Mouse (Mus musculus) heart, embryonic 15.5 days (tissue): ENCODE data around the gene Srp72. TPM values are rescaled to one million over a fixed set of nuclear protein-coding genes. Genes with fewer than 3 reads are reported as not detected.
"Not testable (repeated sequence)": the region's sequence is repeated elsewhere in the genome, so short reads cannot be mapped to it uniquely, and the experiment has no call there.

Experiments
- ATAC-seq: fragments of 200-750 bp; cut with Nextera tagmentation; replicated peaks from 2 replicates; pipeline ENCODE4 v1.8.0; 2017; ENCODE audit warnings: low read depth, moderate TSS enrichment; ENCODE audit not compliant: insufficient number of reproducible peaks, insufficient read depth, low FRiP score
- H3K27ac ChIP-seq: fragments of 300-500 bp; sonication (generic); 2 replicates; pipeline ENCODE4 v1.5.1; 2015; ENCODE audit warnings: mild to moderate bottlenecking, inconsistent platforms
- H3K27me3 ChIP-seq: fragments of 300-500 bp; sonication (generic); 2 replicates; pipeline ENCODE4 v1.6.1; 2015; ENCODE audit warnings: inconsistent platforms
- H3K36me3 ChIP-seq: fragments of 300-500 bp; sonication (generic); 2 replicates; pipeline ENCODE4 v1.6.1; 2015; ENCODE audit warnings: mild to moderate bottlenecking, inconsistent platforms
- H3K4me1 ChIP-seq: fragments of 300-500 bp; sonication (generic); replicated peaks from 2 replicates; pipeline ENCODE4 v1.6.1; 2015; ENCODE audit warnings: inconsistent platforms
- H3K4me2 ChIP-seq: fragments of 300-500 bp; sonication (generic); 2 replicates; pipeline ENCODE4 v1.6.1; 2015; ENCODE audit warnings: inconsistent platforms, mild to moderate bottlenecking, moderate library complexity
- H3K4me3 ChIP-seq: fragments of 300-500 bp; sonication (generic); 2 replicates; pipeline ENCODE4 v1.5.1; 2015; ENCODE audit warnings: mild to moderate bottlenecking, inconsistent platforms
- H3K9ac ChIP-seq: fragments of 300-500 bp; sonication (generic); 2 replicates; pipeline ENCODE4 v1.6.1; 2015; ENCODE audit warnings: mild to moderate bottlenecking, inconsistent platforms
- H3K9me3 ChIP-seq: fragments of 300-500 bp; sonication (generic); replicated peaks from 2 replicates; pipeline ENCODE4 v1.6.1; 2016; ENCODE audit warnings: inconsistent platforms
- WGBS: fragments of 180-500 bp; shearing (Covaris S2); methylation state at CpG from one replicate; pipeline ENCODE4 v1.1.7; 2015; ENCODE audit warnings: mixed read lengths; 5-methylcytosine and 5-hydroxymethylcytosine counted together
- polyA plus RNA-seq: library from polyadenylated mRNA; unstranded; fragments of >200 nt; fragmentation: Nextera tagmentation; extraction: Ambion mirVana; gene quantifications from 2 replicates; pipeline ENCODE4 v1.2.1, GENCODE M21; 2015

The Srp72 gene
- polyA plus RNA-seq, 1 experiment from 2014 or later = 41.2 TPM

DNA sequence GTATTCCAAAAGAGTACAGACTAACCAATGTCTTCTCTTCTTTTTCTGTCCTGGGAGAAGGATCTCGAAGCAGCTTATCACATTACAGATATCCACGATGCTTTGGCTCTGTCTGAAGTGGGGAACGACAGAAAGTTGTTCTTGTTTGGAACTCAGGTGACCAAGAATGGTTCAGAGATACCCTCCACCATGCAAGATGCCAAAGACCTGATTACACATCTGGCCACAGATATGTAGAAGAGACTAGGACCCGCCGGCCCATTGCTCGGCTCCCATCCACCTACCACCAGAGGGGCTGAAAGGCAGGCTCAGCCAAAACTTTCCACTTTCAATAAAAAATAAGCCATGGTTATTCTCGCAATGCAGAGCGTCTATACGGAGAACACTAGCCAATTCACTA lies 35.9 kb downstream of the Srp72 start:
- 72% methylated on average over 9 of the region's 9 CpGs for WGBS
- no peak overlapping the region for H3K27ac ChIP-seq

DNA sequence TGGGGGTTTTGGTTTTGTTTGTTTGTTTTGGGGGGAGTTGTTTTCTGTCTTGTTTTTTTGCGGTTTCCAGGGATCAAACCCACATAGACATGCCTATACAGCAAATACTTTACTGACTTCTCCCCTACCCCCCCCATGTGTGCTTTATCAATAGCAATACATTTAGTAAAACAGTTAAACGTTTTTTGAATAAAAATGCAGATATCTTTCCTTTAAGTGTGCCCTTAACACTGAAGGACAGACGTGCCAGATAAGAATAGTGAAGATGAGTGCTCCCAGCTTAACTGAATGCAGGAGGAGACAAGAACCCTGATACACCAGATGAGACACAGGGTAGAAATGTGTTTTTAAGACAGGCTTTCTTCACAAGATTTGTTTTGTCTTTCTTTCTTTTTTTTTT lies 36.6 kb downstream of the Srp72 start:
- no peak overlapping the region for H3K4me2 ChIP-seq
- ATAC-seq = no peak
- peaks cover 5% of the 10 kb centered on the region for H3K27me3 ChIP-seq
- H3K27ac ChIP-seq = no peak overlapping the region
- no peak overlapping the region for H3K9ac ChIP-seq
- no peak overlapping the region for H3K4me3 ChIP-seq
- H3K9me3 ChIP-seq = no peaks in the 10 kb centered on the region
- WGBS = 60% methylated on average over 3 of the region's 3 CpGs
- peaks cover 5% of the 10 kb centered on the region; the same call in 1 of the 2 replicates for H3K4me1 ChIP-seq
- no peaks in the 10 kb centered on the region for H3K36me3 ChIP-seq

More for the DNA sequence above, 35.9 kb downstream of the Srp72 start:
- Histone ChIP-seq H3K4me2 (no peak overlapping the region), H3K36me3 (no peaks in the 10 kb centered on the region), H3K4me3 (no peak overlapping the region), H3K9ac (no peak overlapping the region), H3K27me3 (peaks cover 3% of the 10 kb centered on the region; the same call in 1 of the 2 replicates), H3K4me1 (no peaks in the 10 kb centered on the region), H3K9me3 (no peaks in the 10 kb centered on the region)
- no peak for ATAC-seq

DNA sequence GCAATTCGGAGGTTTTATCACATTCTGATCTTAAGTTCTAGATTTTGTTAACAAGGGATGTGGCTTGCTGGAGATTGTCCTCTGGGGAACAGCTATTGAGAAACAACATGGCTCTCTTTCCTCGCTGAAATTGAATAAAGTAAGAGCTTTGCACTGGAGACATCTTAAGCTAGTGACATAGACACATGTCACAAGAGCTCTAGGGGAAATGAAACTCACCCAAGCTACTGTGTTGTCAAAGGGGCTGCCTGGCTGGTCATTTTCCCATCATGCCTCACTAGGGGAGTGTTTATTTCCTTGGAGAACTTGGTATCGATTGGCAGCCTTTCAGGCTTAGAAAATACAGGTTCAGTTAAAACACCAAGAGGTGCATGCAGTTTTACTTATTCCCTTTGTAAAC lies 38.7 kb downstream of the Srp72 start:
- Histone ChIP-seq H3K4me3 (no peak overlapping the region), H3K9me3 (no peaks in the 10 kb centered on the region), H3K27ac (no peak overlapping the region), H3K4me2 (no peak overlapping the region), H3K9ac (no peak overlapping the region), H3K27me3 (peaks cover 12% of the 10 kb centered on the region), H3K36me3 (no peaks in the 10 kb centered on the region), H3K4me1 (peaks cover 9% of the 10 kb centered on the region; the same call in 1 of the 2 replicates)
- no peak for ATAC-seq
- 73% methylated on average over 3 of the region's 3 CpGs for WGBS

DNA sequence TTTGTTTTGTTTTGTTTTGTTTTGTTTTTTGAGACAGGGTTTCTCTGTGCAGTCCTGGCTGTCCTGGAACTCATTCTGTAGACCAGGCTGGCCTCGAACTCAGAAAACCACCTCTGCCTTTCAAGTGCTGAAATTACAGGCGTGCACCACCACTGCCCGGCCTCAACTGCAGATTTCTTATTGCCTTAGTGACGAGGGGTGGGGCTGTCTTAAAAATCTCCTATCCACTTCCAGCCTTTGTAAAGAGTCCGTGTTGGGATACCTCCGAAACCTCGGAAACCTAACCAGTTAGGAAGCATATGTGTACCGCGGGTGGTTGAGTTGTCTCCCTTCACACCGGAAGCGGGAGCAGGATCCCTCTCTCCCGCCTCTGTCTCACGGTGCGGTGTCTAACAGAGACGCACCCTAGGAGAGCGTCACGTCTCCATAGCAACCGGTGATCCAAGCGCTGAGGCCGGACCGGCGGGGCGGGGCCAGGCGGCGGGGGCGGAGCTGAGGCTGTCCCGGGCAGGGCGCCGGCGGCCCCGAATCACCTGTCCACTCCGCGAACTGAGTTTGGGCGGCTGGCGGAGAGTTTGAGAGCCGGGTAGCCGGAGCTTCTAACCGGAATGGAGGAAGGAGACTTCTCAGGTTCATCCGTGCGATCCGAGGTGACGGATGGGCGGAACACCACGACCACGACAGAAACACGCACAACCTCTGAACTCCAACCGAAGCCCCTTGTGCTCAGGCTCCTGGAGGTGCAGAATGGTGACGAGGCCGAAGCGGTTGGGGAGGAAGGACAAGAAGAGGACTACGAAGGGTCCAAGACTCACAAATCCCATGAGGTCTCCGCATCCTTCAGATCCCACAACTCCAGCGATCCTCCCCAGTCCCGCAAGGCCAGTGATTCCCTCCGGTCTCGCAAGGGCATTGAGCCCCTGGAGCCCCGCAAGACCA lies 41.3 kb downstream of the Srp72 start, which contains the start of gene Thegl:
TSS of gene Thegl (plus strand) at position 480 of the 939 bp plus-strand sequence.
- Histone ChIP-seq H3K9ac (peak within 1 kb of the TSS; percentile 33), H3K4me2 (peak within 1 kb of the TSS; percentile 91), H3K4me1 (peaks cover 9% of the 10 kb centered on the region; the same call in 1 of the 2 replicates), H3K27me3 (peaks cover 12% of the 10 kb centered on the region), H3K27ac (no peak within 1 kb of the TSS), H3K36me3 (no peaks in the 10 kb centered on the region), H3K4me3 (peak within 1 kb of the TSS; percentile 57), H3K9me3 (no peaks in the 10 kb centered on the region)
- ATAC-seq = peak; percentile 91
- WGBS = 14% methylated on average over 57 of the region's 57 CpGs

DNA sequence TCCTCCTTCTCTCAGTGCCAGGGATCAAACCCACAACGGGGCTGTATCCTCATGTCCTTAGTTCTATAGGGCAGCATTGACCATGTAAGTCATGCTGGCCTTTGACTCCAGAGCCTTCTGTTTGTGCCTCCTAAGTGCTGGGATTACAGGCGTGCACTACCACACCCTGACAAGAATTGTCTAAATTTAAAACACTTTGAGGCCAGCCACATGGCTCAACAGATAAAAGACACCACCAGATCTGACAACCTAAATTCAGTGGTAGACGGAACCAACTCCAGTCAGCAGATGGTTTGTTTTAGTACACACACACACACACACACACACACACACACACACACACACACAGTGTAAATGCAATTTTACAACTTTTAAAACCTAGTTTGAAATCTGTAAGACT lies 53.6 kb downstream of the Srp72 start:
- Histone ChIP-seq H3K36me3 (no peaks in the 10 kb centered on the region), H3K9ac (no peak overlapping the region), H3K27me3 (no peaks in the 10 kb centered on the region), H3K4me1 (no peaks in the 10 kb centered on the region), H3K27ac (no peak overlapping the region), H3K4me3 (no peak overlapping the region), H3K4me2 (no peak overlapping the region), H3K9me3 (no peaks in the 10 kb centered on the region)
- WGBS = 51% methylated on average over 3 of the region's 3 CpGs
- ATAC-seq = no peak

DNA sequence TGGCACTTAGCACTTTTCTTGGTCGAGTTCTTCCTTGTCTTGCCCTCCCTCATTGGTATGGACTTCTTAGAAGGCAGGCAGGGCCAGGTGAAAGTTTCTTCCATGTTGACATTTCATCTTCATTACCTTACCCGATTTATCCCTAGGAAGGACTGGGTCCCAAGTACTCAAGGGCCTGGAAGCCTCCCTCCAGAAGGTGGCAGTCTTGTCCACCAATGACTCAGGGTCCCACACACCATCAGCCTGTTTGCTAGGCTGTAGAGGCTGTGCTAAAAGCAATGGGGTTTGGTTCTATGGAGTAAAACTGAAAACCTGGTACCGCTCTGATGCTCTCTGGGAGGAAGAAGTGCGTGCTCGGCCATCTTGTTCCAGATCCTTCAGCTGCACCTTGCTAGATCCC lies 55.3 kb downstream of the Srp72 start:
- ATAC-seq = no peak
- no peak overlapping the region for H3K9ac ChIP-seq

DNA sequence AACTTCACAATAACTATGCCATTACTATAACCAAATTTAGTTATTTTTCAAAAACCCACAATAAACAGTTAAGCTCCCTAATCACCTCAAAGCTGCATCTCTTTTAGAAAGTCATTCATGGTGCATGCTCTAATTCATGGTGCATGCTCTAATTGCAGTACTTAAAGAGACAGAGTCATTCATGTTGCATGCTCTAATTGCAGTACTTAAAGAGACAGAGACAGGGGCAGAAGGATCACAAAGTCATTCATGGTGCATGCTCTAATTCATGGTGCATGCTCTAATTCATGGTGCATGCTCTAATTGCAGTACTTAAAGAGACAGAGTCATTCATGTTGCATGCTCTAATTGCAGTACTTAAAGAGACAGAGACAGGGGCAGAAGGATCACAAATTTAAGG lies 60.6 kb downstream of the Srp72 start:
- H3K4me2 ChIP-seq, H3K9ac ChIP-seq, ATAC-seq, H3K27me3 ChIP-seq, H3K9me3 ChIP-seq, H3K4me1 ChIP-seq, H3K4me3 ChIP-seq, H3K36me3 ChIP-seq, H3K27ac ChIP-seq: not testable (repeated sequence)

More for the DNA sequence above, 55.3 kb downstream of the Srp72 start:
- H3K27me3 ChIP-seq = no peaks in the 10 kb centered on the region
- H3K4me1 ChIP-seq = no peaks in the 10 kb centered on the region
- 74% methylated on average over 5 of the region's 5 CpGs for WGBS
- H3K36me3 ChIP-seq = no peaks in the 10 kb centered on the region
- H3K4me3 ChIP-seq = no peak overlapping the region
- H3K4me2 ChIP-seq = no peak overlapping the region
- no peak overlapping the region for H3K27ac ChIP-seq
- no peaks in the 10 kb centered on the region for H3K9me3 ChIP-seq

DNA sequence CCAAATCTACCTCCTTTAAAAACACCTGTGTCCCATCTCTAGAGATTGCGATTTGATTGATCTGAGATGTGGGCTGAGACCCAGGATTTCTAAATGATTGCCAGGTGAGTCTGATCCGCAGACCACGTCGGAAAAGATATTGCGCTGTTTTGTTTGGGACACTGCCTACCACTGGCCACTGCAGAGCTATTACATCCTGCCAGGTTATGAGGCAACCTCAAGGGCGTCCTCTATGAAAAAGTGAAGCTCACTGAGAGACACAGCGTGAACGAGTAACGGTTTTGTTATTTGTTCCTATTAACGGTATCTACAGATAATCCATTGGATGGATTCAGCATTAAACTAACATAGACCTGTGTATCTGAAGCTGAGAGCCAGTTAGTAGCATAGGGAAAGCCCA lies 64.0 kb downstream of the Srp72 start:
- 85% methylated on average over 10 of the region's 10 CpGs for WGBS

DNA sequence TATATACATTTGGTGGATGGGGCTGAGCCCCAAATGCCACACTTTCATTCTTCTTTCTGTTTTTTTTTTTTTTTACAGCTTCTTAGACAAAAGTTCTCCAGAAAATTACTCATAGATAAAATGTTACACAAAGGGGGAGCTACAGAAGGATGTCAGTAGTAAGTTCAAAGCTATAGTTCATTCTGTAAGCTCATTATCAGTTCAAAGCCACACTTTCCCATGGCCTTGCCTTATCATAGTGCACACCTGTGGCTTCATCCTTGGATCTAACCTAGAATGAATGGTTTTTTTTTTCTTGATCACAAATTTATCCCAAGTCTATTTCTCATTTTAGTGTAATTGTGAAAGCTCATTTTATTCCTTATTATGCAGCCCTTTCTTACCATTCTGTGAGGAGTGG lies 64.9 kb downstream of the Srp72 start:
- no peaks in the 10 kb centered on the region for H3K4me1 ChIP-seq
- H3K9ac ChIP-seq = no peak overlapping the region
- no peak overlapping the region for H3K4me3 ChIP-seq
- no peak for ATAC-seq
- no peaks in the 10 kb centered on the region for H3K27me3 ChIP-seq
- no peaks in the 10 kb centered on the region for H3K36me3 ChIP-seq
- H3K4me2 ChIP-seq = no peak overlapping the region
- no peak overlapping the region for H3K27ac ChIP-seq
- no peaks in the 10 kb centered on the region for H3K9me3 ChIP-seq

More for the DNA sequence above, 64.0 kb downstream of the Srp72 start:
- no peak overlapping the region for H3K27ac ChIP-seq
- no peak overlapping the region for H3K9ac ChIP-seq
- no peaks in the 10 kb centered on the region for H3K4me1 ChIP-seq
- no peaks in the 10 kb centered on the region for H3K9me3 ChIP-seq
- no peak overlapping the region for H3K4me3 ChIP-seq
- no peak overlapping the region for H3K4me2 ChIP-seq
- H3K27me3 ChIP-seq = no peaks in the 10 kb centered on the region
- ATAC-seq = no peak
- no peaks in the 10 kb centered on the region for H3K36me3 ChIP-seq

DNA sequence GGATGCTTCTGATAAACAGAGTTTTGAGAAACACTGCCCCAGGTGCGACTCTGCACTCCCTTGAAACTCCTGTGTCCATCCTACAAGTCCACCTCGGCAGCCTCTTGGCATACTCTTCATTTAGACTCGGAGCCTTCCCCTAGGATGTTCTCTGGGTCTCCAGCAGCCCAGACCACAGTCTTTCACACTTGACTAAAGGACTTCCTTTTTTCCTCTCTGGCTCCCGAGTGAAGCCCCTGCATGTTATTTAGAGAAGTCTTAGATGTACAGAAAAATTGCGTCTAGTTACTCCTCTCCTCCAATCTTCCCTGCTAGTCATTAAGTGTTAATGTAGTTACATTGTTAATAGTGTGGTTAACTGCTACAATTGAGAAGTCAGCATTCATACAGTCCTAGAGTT lies 69.9 kb downstream of the Srp72 start:
- WGBS = 64% methylated on average over 5 of the region's 5 CpGs
- ATAC-seq = no peak
- H3K36me3 ChIP-seq = no peaks in the 10 kb centered on the region

More for the DNA sequence above, 69.9 kb downstream of the Srp72 start:
- Histone ChIP-seq H3K27me3 (no peaks in the 10 kb centered on the region), H3K9ac (no peak overlapping the region), H3K9me3 (no peaks in the 10 kb centered on the region), H3K4me2 (no peak overlapping the region), H3K4me1 (no peaks in the 10 kb centered on the region), H3K4me3 (no peak overlapping the region), H3K27ac (no peak overlapping the region)
